Mouse (Mus musculus): ENCODE data around the gene Cdcp2. TPM values are rescaled to one million over a fixed set of nuclear protein-coding genes. Genes with fewer than 3 reads are reported as not detected.

Cdcp2 gene
- polyA plus RNA-seq, 1 experiment from 2014 or later = not detected

GRCm38 (mm10) chr4:107150991-107151390, 54.3 kb downstream of the Cdcp2 start:
- no peaks in the 10 kb centered on the region for H3K9me3 ChIP-seq (ENCODE audit: control insufficient read depth, low read depth, low read length)
- ATAC-seq (ENCODE audit: insufficient number of reproducible peaks, insufficient read depth, low FRiP score, low read depth) = no peak
- no peak overlapping the region for H3K4me3 ChIP-seq (ENCODE audit: low read depth, low read length)
- no peaks in the 10 kb centered on the region for H3K27me3 ChIP-seq (ENCODE audit: control insufficient read depth, insufficient read depth, low read length)
- WGBS = 79% methylated on average over 6 of the region's 6 CpGs
- H3K4me2 ChIP-seq (replicated peaks; ENCODE audit: low read depth, low read length) = no peak overlapping the region
- 0 out of 2 replicates have a peak, but pooled peaks cover 5% of the 10 kb centered on the region for H3K4me1 ChIP-seq (ENCODE audit: control insufficient read depth, insufficient read depth, low read length)
- peaks cover 10% of the 10 kb centered on the region for H3K36me3 ChIP-seq (ENCODE audit: control insufficient read depth, insufficient read depth, low read length)
- no peak overlapping the region for H3K9ac ChIP-seq (replicated peaks; ENCODE audit: low read depth, low read length)
- no peak overlapping the region for H3K27ac ChIP-seq (ENCODE audit: low read length)

- Histone ChIP-seq H3K27ac (ENCODE audit: low read length) (no peak overlapping the region), H3K9ac (replicated peaks; ENCODE audit: low read depth, low read length) (no peak overlapping the region), H3K9me3 (ENCODE audit: control insufficient read depth, low read depth, low read length) (no peaks in the 10 kb centered on the region), H3K4me1 (ENCODE audit: control insufficient read depth, insufficient read depth, low read length) (0 out of 2 replicates have a peak, but pooled peaks cover 5% of the 10 kb centered on the region), H3K4me2 (replicated peaks; ENCODE audit: low read depth, low read length) (no peak overlapping the region), H3K27me3 (ENCODE audit: control insufficient read depth, insufficient read depth, low read length) (no peaks in the 10 kb centered on the region), H3K4me3 (ENCODE audit: low read depth, low read length) (no peak overlapping the region), H3K36me3 (ENCODE audit: control insufficient read depth, insufficient read depth, low read length) (peaks cover under 1% of the 10 kb centered on the region; the same call in 1 of the 2 replicates)
- ATAC-seq (ENCODE audit: insufficient number of reproducible peaks, insufficient read depth, low FRiP score, low read depth) = no peak
- WGBS = 67% methylated on average over 8 of the region's 8 CpGs
Observed at GRCm38 (mm10) chr4:107152571-107152970, 55.9 kb downstream of the Cdcp2 start.

- ATAC-seq (ENCODE audit: insufficient number of reproducible peaks, insufficient read depth, low FRiP score, low read depth) = no peak
- H3K4me2 ChIP-seq (replicated peaks; ENCODE audit: low read depth, low read length) = no peak overlapping the region
- WGBS = 76% methylated on average over 4 of the region's 4 CpGs
- H3K4me3 ChIP-seq (ENCODE audit: low read depth, low read length) = no peak overlapping the region
- no peaks in the 10 kb centered on the region for H3K9me3 ChIP-seq (ENCODE audit: control insufficient read depth, low read depth, low read length)
- no peaks in the 10 kb centered on the region for H3K27me3 ChIP-seq (ENCODE audit: control insufficient read depth, insufficient read depth, low read length)
- no peak overlapping the region for H3K27ac ChIP-seq (ENCODE audit: low read length)
- 0 out of 2 replicates have a peak, but pooled peaks cover 2% of the 10 kb centered on the region for H3K4me1 ChIP-seq (ENCODE audit: control insufficient read depth, insufficient read depth, low read length)
- H3K36me3 ChIP-seq (ENCODE audit: control insufficient read depth, insufficient read depth, low read length) = no peaks in the 10 kb centered on the region; the same call in 1 of the 2 replicates
- no peak overlapping the region for H3K9ac ChIP-seq (replicated peaks; ENCODE audit: low read depth, low read length)
Observed at GRCm38 (mm10) chr4:107156983-107157401, 60.3 kb downstream of the Cdcp2 start.

GRCm38 (mm10) chr4:107159166-107159773, 62.6 kb downstream of the Cdcp2 start:
- H3K27me3 ChIP-seq (ENCODE audit: control insufficient read depth, insufficient read depth, low read length) = no peaks in the 10 kb centered on the region
- H3K27ac ChIP-seq (ENCODE audit: low read length) = no peak overlapping the region
- no peak overlapping the region for H3K9ac ChIP-seq (replicated peaks; ENCODE audit: low read depth, low read length)
- H3K9me3 ChIP-seq (ENCODE audit: control insufficient read depth, low read depth, low read length) = no peaks in the 10 kb centered on the region
- H3K4me2 ChIP-seq (replicated peaks; ENCODE audit: low read depth, low read length) = no peak overlapping the region
- no peaks in the 10 kb centered on the region for H3K4me1 ChIP-seq (ENCODE audit: control insufficient read depth, insufficient read depth, low read length)
- ATAC-seq (ENCODE audit: insufficient number of reproducible peaks, insufficient read depth, low FRiP score, low read depth) = no peak
- H3K36me3 ChIP-seq (ENCODE audit: control insufficient read depth, insufficient read depth, low read length) = peaks cover under 1% of the 10 kb centered on the region; the same call in 1 of the 2 replicates
- 83% methylated on average over 11 of the region's 11 CpGs for WGBS
- H3K4me3 ChIP-seq (ENCODE audit: low read depth, low read length) = no peak overlapping the region

GRCm38 (mm10) chr4:107160181-107160580, 63.5 kb downstream of the Cdcp2 start:
- 91% methylated on average over 8 of the region's 8 CpGs for WGBS
- H3K9me3 ChIP-seq (ENCODE audit: control insufficient read depth, low read depth, low read length) = no peaks in the 10 kb centered on the region
- no peak overlapping the region for H3K4me2 ChIP-seq (replicated peaks; ENCODE audit: low read depth, low read length)
- no peaks in the 10 kb centered on the region for H3K27me3 ChIP-seq (ENCODE audit: control insufficient read depth, insufficient read depth, low read length)
- H3K4me1 ChIP-seq (ENCODE audit: control insufficient read depth, insufficient read depth, low read length) = no peaks in the 10 kb centered on the region
- no peak overlapping the region for H3K27ac ChIP-seq (ENCODE audit: low read length)
- no peak overlapping the region for H3K4me3 ChIP-seq (ENCODE audit: low read depth, low read length)
- ATAC-seq (ENCODE audit: insufficient number of reproducible peaks, insufficient read depth, low FRiP score, low read depth) = no peak
- H3K9ac ChIP-seq (replicated peaks; ENCODE audit: low read depth, low read length) = no peak overlapping the region
- peaks cover 2% of the 10 kb centered on the region; the same call in 1 of the 2 replicates for H3K36me3 ChIP-seq (ENCODE audit: control insufficient read depth, insufficient read depth, low read length)

Other genes with a start within 250 kb of the Cdcp2 start
- gene Ssbp3, start 186.2 kb upstream of the Cdcp2 start, polyA plus RNA-seq (2014; fragmentation: Nextera tagmentation; extraction: Ambion mirVana) = 79.9 and 83.9 TPM in 2 replicates
- gene Mrpl37, start 30.0 kb upstream of the Cdcp2 start, polyA plus RNA-seq (2014; fragmentation: Nextera tagmentation; extraction: Ambion mirVana) = 110 and 111 TPM in 2 replicates
- gene Cyb5rl, start 29.9 kb upstream of the Cdcp2 start, polyA plus RNA-seq (2014; fragmentation: Nextera tagmentation; extraction: Ambion mirVana) = 4.9 and 7.4 TPM in 2 replicates
- 384 and 395 TPM in 2 replicates for gene Tmem59, start 81.5 kb downstream of the Cdcp2 start, polyA plus RNA-seq (2014; fragmentation: Nextera tagmentation; extraction: Ambion mirVana)
- gene Tceanc2, start 82.2 kb downstream of the Cdcp2 start, polyA plus RNA-seq (2014; fragmentation: Nextera tagmentation; extraction: Ambion mirVana) = 16.1 and 20.8 TPM in 2 replicates
- gene Ldlrad1, start 112.3 kb downstream of the Cdcp2 start, polyA plus RNA-seq (2014; fragmentation: Nextera tagmentation; extraction: Ambion mirVana) = not detected in 2 replicates
- gene Lrrc42, start 156.6 kb downstream of the Cdcp2 start, polyA plus RNA-seq (2014; fragmentation: Nextera tagmentation; extraction: Ambion mirVana) = 67.6 and 70.4 TPM in 2 replicates
- gene Hspb11, start 156.7 kb downstream of the Cdcp2 start, polyA plus RNA-seq (2014; fragmentation: Nextera tagmentation; extraction: Ambion mirVana) = 37.8 and 40.6 TPM in 2 replicates
- gene Dio1, start 210.3 kb downstream of the Cdcp2 start, polyA plus RNA-seq (2014; fragmentation: Nextera tagmentation; extraction: Ambion mirVana) = not detected in 2 replicates
- gene Yipf1, start 217.5 kb downstream of the Cdcp2 start, polyA plus RNA-seq (2014; fragmentation: Nextera tagmentation; extraction: Ambion mirVana) = 55.3 and 57.1 TPM in 2 replicates